Mouse (Mus musculus): ENCODE measurements around the gene Pde4b.

DNA sequence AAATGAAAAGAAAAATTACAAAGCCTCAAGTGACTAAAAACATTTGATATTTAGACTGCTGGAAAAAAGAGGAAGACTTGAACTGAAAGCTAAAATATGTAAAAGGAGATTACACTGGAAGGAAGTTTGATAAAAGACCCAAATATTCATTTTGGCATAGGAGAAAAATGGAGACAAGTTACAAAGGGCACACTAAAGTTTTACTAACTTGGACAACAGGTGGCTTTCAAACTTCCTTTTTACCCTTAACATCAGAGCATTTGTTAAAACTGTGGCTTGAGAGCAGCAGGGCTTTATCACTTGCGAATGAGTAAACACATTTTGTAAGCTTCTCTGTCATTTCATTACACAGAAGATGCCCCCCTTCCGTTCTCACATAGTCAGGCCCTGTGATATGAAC is 492.4 kb downstream of the Pde4b start:
- no peak for TF ChIP-seq CTCF (IDR thresholded peaks at IDR 0.05; ENCODE audit: extremely low read depth, insufficient read depth, low read length)
- no peak for TF ChIP-seq POLR2A (IDR thresholded peaks at IDR 0.05; ENCODE audit: extremely low read depth, insufficient read depth, low read length)
